Mouse (Mus musculus) cerebellum, postnatal 14 days (tissue): Measurements from ENCODE around the gene Atp1a2.

Experiments
- DNase-seq, 2 experiments: peaks; one replicate each; pipeline ENCODE4 v3.0.0; 2021; ENCODE audit warnings: mixed read lengths in 2 of 2

Gene Atp1a2

DNA sequence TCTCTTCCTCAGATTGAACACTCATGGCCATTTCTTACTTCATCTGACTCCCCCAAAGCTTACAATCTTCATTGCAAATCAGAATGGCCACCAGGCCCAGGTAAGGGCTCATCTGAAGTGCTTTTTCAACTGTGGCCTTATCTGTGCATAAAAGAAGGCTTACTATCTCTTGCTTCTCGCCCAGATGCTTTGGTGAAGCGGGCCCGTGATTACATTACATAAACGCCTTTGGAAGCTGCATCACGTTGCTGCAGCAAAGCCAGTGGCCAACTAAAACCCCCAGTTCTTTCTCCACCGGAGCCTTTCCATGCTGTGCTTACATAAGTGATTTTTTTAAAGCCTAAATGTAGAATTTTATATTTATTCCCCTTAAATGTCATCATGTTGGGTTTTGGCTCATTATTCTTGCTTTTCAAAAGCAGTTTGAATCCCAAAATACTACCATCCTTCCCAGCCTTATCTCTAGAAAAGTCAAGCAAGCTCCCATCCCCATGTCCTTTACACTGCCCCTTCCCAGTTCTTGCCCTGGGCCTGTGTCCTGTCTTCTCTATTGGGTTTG, 26.0 kb upstream of the Atp1a2 start:
- no peak for DNase-seq

DNA sequence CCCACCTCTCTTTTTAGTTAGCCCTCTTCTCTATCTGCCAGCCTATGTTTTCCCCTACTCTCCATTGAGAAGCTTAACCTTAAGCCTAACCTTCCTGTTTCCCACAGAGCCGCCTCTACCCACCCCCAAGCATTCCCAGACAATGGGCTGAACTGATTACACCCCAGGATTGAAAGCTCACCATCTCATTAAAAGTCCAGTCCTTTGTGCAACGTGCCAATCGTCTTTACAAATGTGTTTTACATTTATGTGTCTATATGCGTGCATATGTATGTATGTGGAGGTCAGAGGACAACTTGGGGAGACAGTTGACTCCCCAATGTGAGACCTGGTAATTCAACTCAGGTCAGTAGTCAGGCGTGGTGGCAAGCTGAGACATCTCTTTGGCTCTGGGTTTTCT, 25.4 kb upstream of the Atp1a2 start:
- no peak for DNase-seq

- peak in 1 of 2 experiments; percentile 36 for DNase-seq
Measured at GRCm38 (mm10) chr1:172322725-172323124, 24.9 kb upstream of the Atp1a2 start.

DNA sequence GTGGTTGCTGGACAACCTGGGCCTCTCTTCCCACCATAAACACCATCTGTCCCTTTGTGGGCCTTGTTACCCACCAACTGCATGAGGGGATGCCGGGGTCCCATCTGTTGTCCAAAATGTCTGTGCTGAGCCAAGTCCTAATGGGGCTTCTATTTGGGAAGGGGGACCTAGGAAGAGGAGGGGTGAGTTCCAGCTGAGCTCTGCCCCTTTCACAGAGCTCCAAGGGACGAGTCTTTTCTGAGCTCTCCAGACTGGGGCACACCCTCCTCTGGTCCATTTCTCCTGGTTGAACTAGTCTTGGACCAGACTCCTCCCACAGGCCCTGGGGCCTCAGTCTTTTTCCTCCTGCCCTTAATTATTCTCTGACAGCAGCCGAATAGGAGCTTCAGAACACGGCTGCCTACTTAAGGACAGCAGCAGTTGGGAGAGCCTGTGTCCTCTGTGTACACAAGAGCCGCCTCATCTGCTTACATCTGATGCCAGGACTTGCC, 22.1 kb upstream of the Atp1a2 start:
- peak; percentile 47 to 52 for DNase-seq

DNA sequence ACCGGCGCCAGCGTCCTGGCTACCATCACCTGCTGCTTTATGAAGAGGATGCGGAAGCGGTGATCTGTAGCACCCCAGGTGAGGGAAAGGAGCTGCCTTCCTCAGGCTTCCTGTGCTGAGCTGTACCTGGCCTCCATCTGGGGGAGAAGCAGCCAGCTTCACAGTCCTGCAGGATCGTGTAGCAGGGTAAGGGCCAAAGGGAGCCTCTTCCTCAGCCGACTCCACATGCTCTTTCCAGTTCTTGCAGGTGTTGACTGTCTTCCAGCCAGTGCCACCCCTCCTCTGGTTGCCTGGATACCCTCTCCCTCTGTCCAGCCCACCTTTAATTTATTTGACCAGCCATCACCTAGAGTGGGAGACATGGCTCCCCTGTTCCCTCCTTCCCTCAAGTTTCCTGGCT, 21.5 kb upstream of the Atp1a2 start:
- peak; percentile 37 to 46 for DNase-seq

GRCm38 (mm10) chr1:172318424-172319035, 20.7 kb upstream of the Atp1a2 start:
- peak in 1 of 2 experiments; percentile 51 for DNase-seq

DNA sequence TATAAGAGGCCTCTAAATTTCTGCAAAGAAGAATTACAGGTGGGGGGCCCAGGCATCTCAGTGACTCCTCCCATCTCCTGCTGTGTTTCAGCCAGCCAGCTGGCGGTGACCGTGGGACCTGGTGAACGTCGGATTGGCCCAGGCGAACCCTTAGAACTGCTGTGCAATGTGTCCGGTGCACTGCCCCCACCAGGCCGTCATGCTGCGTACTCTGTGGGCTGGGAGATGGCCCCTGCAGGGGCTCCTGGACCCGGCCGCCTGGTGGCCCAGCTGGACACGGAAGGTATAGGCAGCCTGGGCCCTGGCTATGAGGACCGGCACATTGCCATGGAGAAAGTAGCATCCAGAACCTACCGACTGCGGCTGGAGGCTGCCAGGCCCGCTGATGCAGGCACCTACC, 20.1 kb upstream of the Atp1a2 start:
- DNase-seq, result peak; percentile 52 to 65

DNA sequence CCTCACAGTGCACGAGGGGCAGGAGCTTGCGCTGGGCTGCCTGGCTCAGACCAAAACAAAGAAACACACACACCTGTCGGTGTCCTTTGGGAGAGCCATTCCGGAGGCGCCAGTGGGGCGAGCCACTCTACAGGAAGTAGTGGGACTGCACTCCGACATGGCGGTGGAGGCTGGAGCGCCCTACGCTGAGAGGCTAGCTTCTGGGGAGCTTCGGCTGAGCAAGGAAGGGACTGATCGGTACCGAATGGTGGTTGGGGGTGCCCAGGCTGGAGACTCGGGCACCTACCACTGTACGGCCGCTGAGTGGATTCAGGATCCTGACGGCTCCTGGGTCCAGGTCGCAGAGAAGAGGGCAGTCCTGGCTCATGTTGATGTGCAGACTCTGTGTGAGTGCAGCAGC, 19.6 kb upstream of the Atp1a2 start:
- DNase-seq, result peak; percentile 28 to 36

GRCm38 (mm10) chr1:172314911-172315310, 17.0 kb upstream of the Atp1a2 start:
- DNase-seq, result no peak

DNA sequence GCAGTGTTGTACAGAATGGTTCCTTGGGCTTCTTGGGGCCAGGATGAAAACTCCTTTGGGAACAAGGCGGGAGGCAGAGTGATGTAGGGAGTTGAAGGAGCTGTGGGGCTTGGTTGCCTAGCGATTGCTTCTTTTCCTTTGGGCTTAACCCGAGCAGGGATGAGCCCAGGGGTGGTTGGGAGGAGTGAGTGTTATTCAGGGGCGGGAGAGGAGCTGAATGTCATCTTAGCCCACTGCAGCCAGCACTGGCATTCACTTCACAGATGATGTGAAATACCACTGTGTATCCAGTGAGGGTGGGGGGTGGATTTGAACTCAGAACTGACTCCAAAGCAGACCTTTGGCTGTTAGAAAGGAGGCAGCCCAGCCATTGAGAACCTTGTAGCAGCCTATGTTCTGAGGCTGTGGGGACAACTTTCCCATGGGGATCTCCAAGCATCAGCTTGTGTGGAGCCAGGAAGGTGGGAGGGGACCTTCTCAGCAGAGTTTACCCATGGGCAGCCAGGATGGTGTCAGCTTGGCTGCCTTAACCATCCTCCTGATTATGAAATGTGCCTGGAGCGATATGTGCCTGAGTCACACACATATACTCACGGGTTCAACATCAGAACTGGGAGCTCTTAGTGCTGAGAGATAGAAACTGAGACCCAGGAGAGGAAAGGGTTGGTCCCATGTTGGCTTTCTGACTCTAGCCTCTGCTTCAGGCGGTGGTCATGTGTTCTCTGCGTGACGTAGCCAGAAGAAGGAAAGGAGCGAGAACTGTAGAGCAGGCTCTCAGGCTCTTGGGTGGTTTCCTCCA, 15.9 kb upstream of the Atp1a2 start:
- DNase-seq, result no peak

- DNase-seq, result peak; percentile 61 to 76
Measured at GRCm38 (mm10) chr1:172312768-172313561, 15.1 kb upstream of the Atp1a2 start.

GRCm38 (mm10) chr1:172311921-172312767, 14.3 kb upstream of the Atp1a2 start:
- DNase-seq, result peak; percentile 92 to 93

- peak; percentile 78 to 80 for DNase-seq
Measured at GRCm38 (mm10) chr1:172311248-172311906, 13.5 kb upstream of the Atp1a2 start.

- peak; percentile 97 to 99 for DNase-seq
Measured at GRCm38 (mm10) chr1:172309699-172310398, 12.0 kb upstream of the Atp1a2 start.

DNA sequence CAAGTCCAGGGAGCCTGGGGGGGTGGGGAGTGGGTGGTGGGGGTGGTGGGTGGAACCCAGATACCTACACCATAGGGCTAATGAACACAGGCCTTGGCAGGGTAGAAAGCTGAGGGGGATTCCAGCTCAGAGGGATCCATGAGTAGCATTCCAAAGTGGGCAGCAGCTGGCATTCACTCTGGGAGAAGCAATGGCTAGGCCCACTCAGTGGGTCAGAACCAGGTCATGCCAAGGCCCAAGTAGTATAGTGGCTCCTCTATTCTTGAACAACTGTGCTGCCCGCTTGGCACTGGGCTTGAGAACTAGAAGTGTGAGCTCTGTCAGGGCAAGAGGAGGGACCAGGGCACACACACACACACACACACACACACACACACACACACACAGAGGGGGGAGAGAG, 10.5 kb upstream of the Atp1a2 start:
- DNase-seq, result peak in 1 of 2 experiments; percentile 32

DNA sequence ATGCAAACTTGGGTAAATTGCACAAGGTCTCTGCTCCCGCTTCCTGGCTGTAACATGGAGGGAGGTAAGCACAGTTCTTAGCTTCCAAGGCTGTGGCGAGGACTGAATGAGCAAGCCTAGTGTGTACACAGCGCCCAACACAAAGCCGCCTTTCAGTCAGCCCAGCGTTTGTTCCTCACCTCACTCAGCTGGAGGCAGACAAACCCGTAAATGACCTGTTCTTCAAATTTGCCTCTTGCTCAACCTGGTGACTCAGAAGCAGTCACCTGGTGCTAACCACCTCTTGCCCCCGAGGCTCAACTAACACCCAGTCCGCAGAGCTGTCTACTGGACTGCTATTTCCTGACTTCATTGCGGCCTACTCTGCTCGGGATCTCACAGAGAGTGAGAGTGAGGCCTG, 10.1 kb upstream of the Atp1a2 start:
- DNase-seq, result no peak

- DNase-seq, result peak in 1 of 2 experiments; percentile 25
Measured at GRCm38 (mm10) chr1:172306885-172307284, 9.0 kb upstream of the Atp1a2 start.

DNA sequence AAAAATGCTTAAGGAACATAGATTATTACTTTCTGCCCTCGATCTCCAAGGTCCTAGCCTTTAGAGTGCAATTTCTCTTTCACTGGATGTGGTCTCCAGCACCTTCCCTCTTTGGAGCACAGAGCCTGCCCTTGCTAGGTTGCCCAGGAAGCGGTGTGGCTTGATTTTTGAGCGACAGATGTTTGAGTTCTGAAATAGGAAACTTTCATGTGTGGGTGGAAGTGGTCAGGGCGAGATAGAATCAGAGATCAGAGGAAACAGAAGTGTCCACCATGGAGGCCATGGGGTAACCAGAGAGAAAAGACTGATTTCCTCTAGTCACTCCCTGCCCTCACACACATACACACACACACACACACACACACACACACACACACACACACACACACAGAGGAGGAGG, 8.3 kb upstream of the Atp1a2 start:
- DNase-seq, result no peak

GRCm38 (mm10) chr1:172305635-172306034, 7.8 kb upstream of the Atp1a2 start:
- DNase-seq, result no peak

DNA sequence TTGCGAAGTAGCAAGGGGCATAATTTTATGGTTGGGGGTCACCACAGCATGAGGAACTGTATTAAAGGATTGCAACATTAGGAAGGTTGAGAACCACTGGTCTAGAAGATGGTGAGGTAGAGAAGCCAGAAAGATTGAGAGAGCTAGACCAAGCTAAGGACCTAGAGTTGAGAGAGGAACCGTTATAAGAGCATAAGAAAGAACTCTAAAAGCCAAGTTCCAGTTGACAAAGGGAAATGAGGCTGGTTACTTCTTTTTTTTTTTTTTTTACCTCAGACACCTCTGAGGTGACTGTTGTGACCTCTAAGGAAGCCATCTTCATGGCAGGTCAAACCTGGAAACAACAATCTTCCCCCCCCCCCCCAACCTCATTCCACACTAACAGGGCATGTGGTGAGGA, 7.3 kb upstream of the Atp1a2 start:
- no peak for DNase-seq

DNA sequence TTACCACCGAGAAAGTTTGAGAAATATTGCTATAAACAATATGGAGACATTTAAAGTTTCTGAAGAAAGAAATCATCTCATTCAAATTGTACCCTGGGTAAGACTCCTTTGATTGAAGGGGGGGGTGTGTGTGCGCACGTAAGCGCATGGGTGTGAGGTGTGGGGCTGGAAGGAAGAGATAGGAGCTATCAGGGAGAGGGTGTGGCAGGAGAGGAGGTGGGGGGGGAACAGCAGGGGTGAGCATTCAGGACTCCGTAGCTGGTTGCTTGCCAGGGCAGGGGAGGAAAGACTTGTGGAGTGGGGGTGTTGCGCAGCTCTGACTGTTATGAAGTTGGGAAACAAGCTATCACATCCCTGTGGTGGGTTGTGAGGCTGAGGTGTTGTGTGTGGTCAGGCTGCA, 6.6 kb upstream of the Atp1a2 start:
- no peak for DNase-seq
